Comparison of ENCODE assay signal across 17 mouse cellular contexts in genomic region chr13:69033532-69033931, GRCm38 (mm10). TPM values are rescaled to one million over a fixed set of nuclear protein-coding genes. Genes with fewer than 3 reads are reported as not detected.
DNase-seq lines count a peak whose midpoint lies in the region; ATAC-seq and TF ChIP-seq lines count a peak whose summit lies in the region.
"Had no signal": no experiment of that assay in that cellular context is flagged by ENCODE, and none has a peak within 500 bp of the region (broad histone marks: within the 10 kb centered on the region; RNA-seq: fewer than 3 reads in every experiment).

No protein-coding gene starts in this region.

- TF ChIP-seq CTCF in lung, embryonic 14.5 days (IDR thresholded peaks at IDR 0.05; ENCODE audit: low read depth): no peak

- peak; percentile 91 for ATAC-seq in lung, embryonic 14.5 days (ENCODE audit: insufficient read depth)
- ATAC-seq in lung, embryonic 15.5 days (ENCODE audit: borderline replicate concordance, extremely low read depth, low FRiP score, low TSS enrichment): peak; percentile 91
- peak; percentile 62; the same call in 1 of the 2 replicates for ATAC-seq in stomach, embryonic 16.5 days (ENCODE audit: insufficient read depth, low FRiP score)
- no peak for ATAC-seq in heart, embryonic 12.5 days (ENCODE audit: insufficient number of reproducible peaks, low FRiP score)
- ATAC-seq: forebrain, embryonic 15.5 days had no signal

- no peaks in the 10 kb centered on the region for H3K36me3 ChIP-seq in lung, embryonic 14.5 days (ENCODE audit: insufficient read depth)
- H3K36me3 ChIP-seq in lung, embryonic 15.5 days: no peaks in the 10 kb centered on the region
- no peaks in the 10 kb centered on the region for H3K36me3 ChIP-seq in stomach, embryonic 16.5 days (ENCODE audit: control insufficient read depth, insufficient read depth, low read length)
- no peaks in the 10 kb centered on the region for H3K36me3 ChIP-seq in heart, embryonic 12.5 days
- H3K36me3 ChIP-seq: embryonic facial prominence, embryonic 12.5 days; forebrain, embryonic 15.5 days; hindbrain, embryonic 12.5 days had no signal

- 52% methylated on average over 7 of the region's 7 CpGs for WGBS in lung, embryonic 14.5 days
- WGBS in lung, embryonic 15.5 days: 57% methylated on average over 7 of the region's 7 CpGs
- 67% methylated on average over 7 of the region's 7 CpGs for WGBS in stomach, embryonic 16.5 days
- 73% methylated on average over 7 of the region's 7 CpGs for WGBS in heart, embryonic 12.5 days

- H3K4me2 ChIP-seq in lung, embryonic 14.5 days: no peak overlapping the region
- no peak overlapping the region for H3K4me2 ChIP-seq in lung, embryonic 15.5 days
- H3K4me2 ChIP-seq in stomach, embryonic 16.5 days (ENCODE audit: low read depth, low read length): no peak overlapping the region
- no peak overlapping the region for H3K4me2 ChIP-seq in heart, embryonic 12.5 days
- H3K4me2 ChIP-seq: embryonic facial prominence, embryonic 12.5 days; forebrain, embryonic 15.5 days; hindbrain, embryonic 12.5 days had no signal

- no peaks in the 10 kb centered on the region for H3K4me1 ChIP-seq in lung, embryonic 14.5 days (ENCODE audit: insufficient read depth)
- no peaks in the 10 kb centered on the region for H3K4me1 ChIP-seq in lung, embryonic 15.5 days
- H3K4me1 ChIP-seq in stomach, embryonic 16.5 days (ENCODE audit: control insufficient read depth, insufficient read depth, low read length): no peaks in the 10 kb centered on the region
- no peaks in the 10 kb centered on the region for H3K4me1 ChIP-seq in heart, embryonic 12.5 days (replicated peaks)
- H3K4me1 ChIP-seq: embryonic facial prominence, embryonic 12.5 days; forebrain, embryonic 15.5 days; hindbrain, embryonic 12.5 days had no signal

- no peaks in the 10 kb centered on the region for H3K27me3 ChIP-seq in lung, embryonic 14.5 days (ENCODE audit: insufficient read depth, low read length)
- H3K27me3 ChIP-seq in lung, embryonic 15.5 days: no peaks in the 10 kb centered on the region
- no peaks in the 10 kb centered on the region for H3K27me3 ChIP-seq in stomach, embryonic 16.5 days (ENCODE audit: control insufficient read depth, insufficient read depth, low read length)
- no peaks in the 10 kb centered on the region for H3K27me3 ChIP-seq in heart, embryonic 12.5 days (replicated peaks)
- H3K27me3 ChIP-seq: embryonic facial prominence, embryonic 12.5 days; forebrain, embryonic 15.5 days; hindbrain, embryonic 12.5 days had no signal

- DNase-seq in lung, embryonic 14.5 days: peak; percentile 85
- DNase-seq in lung, postnatal 14 days: peak; percentile 31
- DNase-seq in retina, postnatal 1 day: no peak
- DNase-seq: adrenal gland, adult 2 months; adrenal gland, postnatal 25 days; cerebellum, adult 11 months; cerebellum, adult 9-10 months; cerebellum, postnatal 25 days; gastrocnemius, postnatal 36 days; heart, adult 11 months; heart, postnatal 4 days had no signal

- no peak overlapping the region for H3K27ac ChIP-seq in lung, embryonic 14.5 days (ENCODE audit: low read depth)
- peak overlapping the region; percentile 56 for H3K27ac ChIP-seq in lung, embryonic 15.5 days
- no peak overlapping the region for H3K27ac ChIP-seq in stomach, embryonic 16.5 days (ENCODE audit: low read length)
- H3K27ac ChIP-seq in heart, embryonic 12.5 days (ENCODE audit: poor library complexity, severe bottlenecking): no peak overlapping the region
- H3K27ac ChIP-seq: embryonic facial prominence, embryonic 12.5 days; forebrain, embryonic 15.5 days; hindbrain, embryonic 12.5 days had no signal

- no peaks in the 10 kb centered on the region for H3K9me3 ChIP-seq in lung, embryonic 14.5 days (ENCODE audit: low read depth, low read length)
- H3K9me3 ChIP-seq in lung, embryonic 15.5 days: no peaks in the 10 kb centered on the region
- H3K9me3 ChIP-seq in stomach, embryonic 16.5 days (replicated peaks; ENCODE audit: control insufficient read depth, low read length): no peaks in the 10 kb centered on the region
- no peaks in the 10 kb centered on the region for H3K9me3 ChIP-seq in heart, embryonic 12.5 days (replicated peaks)
- H3K9me3 ChIP-seq: embryonic facial prominence, embryonic 12.5 days; forebrain, embryonic 15.5 days; hindbrain, embryonic 12.5 days had no signal

- H3K9ac ChIP-seq in lung, embryonic 14.5 days: no peak overlapping the region
- no peak overlapping the region for H3K9ac ChIP-seq in lung, embryonic 15.5 days
- no peak overlapping the region for H3K9ac ChIP-seq in stomach, embryonic 16.5 days (ENCODE audit: low read length)
- H3K9ac ChIP-seq in heart, embryonic 12.5 days: no peak overlapping the region
- H3K9ac ChIP-seq: embryonic facial prominence, embryonic 12.5 days; forebrain, embryonic 15.5 days; hindbrain, embryonic 12.5 days had no signal

- H3K4me3 ChIP-seq in lung, embryonic 14.5 days (ENCODE audit: low read depth, low read length): no peak overlapping the region
- no peak overlapping the region for H3K4me3 ChIP-seq in lung, embryonic 15.5 days
- H3K4me3 ChIP-seq in stomach, embryonic 16.5 days (replicated peaks; ENCODE audit: low read length): no peak overlapping the region
- no peak overlapping the region for H3K4me3 ChIP-seq in heart, embryonic 12.5 days
- H3K4me3 ChIP-seq: embryonic facial prominence, embryonic 12.5 days; forebrain, embryonic 15.5 days; hindbrain, embryonic 12.5 days had no signal

RNA-seq across cellular contexts. Expression of gene Adcy2, which starts 34.2 kb away (rescaled TPM):
- polyA plus RNA-seq in lung, embryonic 14.5 days (2014; fragmentation: Nextera tagmentation; extraction: Ambion mirVana): 23.8 and 24.4 TPM in 2 replicates
- 20.6 and 22.2 TPM in 2 replicates for polyA plus RNA-seq in lung, embryonic 15.5 days (2015; fragmentation: Nextera tagmentation; extraction: Ambion mirVana)
- polyA plus RNA-seq in stomach, embryonic 16.5 days (2015; fragmentation: Nextera tagmentation; extraction: Ambion mirVana): 0.99 and 1.6 TPM in 2 replicates
- 0.57 and 0.97 TPM in 2 replicates for polyA plus RNA-seq in heart, embryonic 12.5 days (2016; fragmentation: Nextera tagmentation; extraction: Ambion mirVana)
